Mouse (Mus musculus): ENCODE results near the gene Cxcl3.

Gene Cxcl3

GRCm38 (mm10) chr5:90785659-90786588 lies at the start of gene Cxcl3:
Gene Cxcl3 (plus strand): TSS chr5:90786103.
- no peak for DNase-seq (ENCODE audit: low spot score in 2 of 2)

- no peak for DNase-seq (ENCODE audit: low spot score in 2 of 2)
Measured at GRCm38 (mm10) chr5:90742029-90742428, 43.9 kb upstream of the Cxcl3 start.

GRCm38 (mm10) chr5:90753934-90754333 lies 32.0 kb upstream of the Cxcl3 start:
- DNase-seq (ENCODE audit: low spot score in 2 of 2), result no peak

- no peak for DNase-seq (ENCODE audit: low spot score in 2 of 2)
Measured at GRCm38 (mm10) chr5:90758020-90758605, 27.8 kb upstream of the Cxcl3 start.

- DNase-seq (ENCODE audit: low spot score in 2 of 2), result no peak
Measured at GRCm38 (mm10) chr5:90759077-90760065, 26.5 kb upstream of the Cxcl3 start, which contains the start of gene Cxcl5. Gene Cxcl5 (plus strand): TSS chr5:90759360.

- no peak for DNase-seq (ENCODE audit: low spot score in 2 of 2)
Measured at GRCm38 (mm10) chr5:90760303-90760702, 25.6 kb upstream of the Cxcl3 start.

- no peak for DNase-seq (ENCODE audit: low spot score in 2 of 2)
Measured at GRCm38 (mm10) chr5:90760844-90761243, 25.1 kb upstream of the Cxcl3 start.

- no peak for DNase-seq (ENCODE audit: low spot score in 2 of 2)
Measured at GRCm38 (mm10) chr5:90761834-90762233, 24.1 kb upstream of the Cxcl3 start.

- DNase-seq (ENCODE audit: low spot score in 2 of 2), result no peak
Measured at GRCm38 (mm10) chr5:90763912-90764665, 21.8 kb upstream of the Cxcl3 start.

GRCm38 (mm10) chr5:90765821-90766606 lies 19.9 kb upstream of the Cxcl3 start:
- no peak for DNase-seq (ENCODE audit: low spot score in 2 of 2)

GRCm38 (mm10) chr5:90768218-90768617 lies 17.7 kb upstream of the Cxcl3 start, which contains the start of gene Ppbp:
Gene Ppbp (plus strand): TSS chr5:90768518.
- DNase-seq (ENCODE audit: low spot score in 2 of 2), result no peak

- no peak for DNase-seq (ENCODE audit: low spot score in 2 of 2)
Measured at GRCm38 (mm10) chr5:90771369-90771768, 14.5 kb upstream of the Cxcl3 start.

GRCm38 (mm10) chr5:90771880-90772653 lies 13.8 kb upstream of the Cxcl3 start, which contains the start of gene Pf4:
Gene Pf4 (plus strand): TSS chr5:90772435.
- no peak for DNase-seq (ENCODE audit: low spot score in 2 of 2)

GRCm38 (mm10) chr5:90775562-90775961 lies 10.3 kb upstream of the Cxcl3 start:
- no peak for DNase-seq (ENCODE audit: low spot score in 2 of 2)

GRCm38 (mm10) chr5:90777621-90778020 lies 8.3 kb upstream of the Cxcl3 start:
- DNase-seq (ENCODE audit: low spot score in 2 of 2), result no peak

- no peak for DNase-seq (ENCODE audit: low spot score in 2 of 2)
Measured at GRCm38 (mm10) chr5:90778856-90779255, 7.0 kb upstream of the Cxcl3 start.

- DNase-seq (ENCODE audit: low spot score in 2 of 2), result no peak
Measured at GRCm38 (mm10) chr5:90783697-90784096, 2.2 kb upstream of the Cxcl3 start.

GRCm38 (mm10) chr5:90788114-90788513 lies 2.2 kb downstream of the Cxcl3 start:
- DNase-seq (ENCODE audit: low spot score in 2 of 2), result no peak

Measured in spleen, postnatal 10 days (tissue).